Mouse (Mus musculus): Measurements from ENCODE around the gene Kcnt1. TPM values are rescaled to one million over a fixed set of nuclear protein-coding genes. Genes with fewer than 3 reads are reported as not detected.

Gene Kcnt1
- total and polyA plus RNA-seq, 3 experiments: 0.04 TPM; not detected in 2

DNA sequence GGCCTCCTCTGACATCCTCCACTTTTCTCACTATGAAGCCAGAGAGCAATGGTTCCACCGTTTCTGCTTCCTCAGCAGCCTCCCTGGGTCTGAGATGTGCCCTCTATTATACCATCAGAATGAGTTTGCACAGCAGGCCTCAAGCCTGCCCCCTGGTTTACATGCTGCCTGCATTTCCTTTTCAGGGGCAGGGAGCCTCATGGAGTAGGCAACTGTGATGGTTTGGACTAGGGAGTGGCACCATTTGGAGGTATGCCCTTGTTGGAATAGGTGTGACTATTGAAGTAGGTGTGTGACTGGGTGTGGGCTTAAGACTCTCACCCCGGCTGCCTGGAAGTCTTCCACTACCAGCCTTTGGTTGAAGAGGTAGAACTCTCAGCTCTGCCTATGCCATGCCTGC, 60.3 kb downstream of the Kcnt1 start:
- no peaks in the 10 kb centered on the region for H3K79me2 ChIP-seq (replicated peaks; ENCODE audit: control insufficient read depth, extremely low read depth, insufficient read depth, poor library complexity, severe bottlenecking)
- no peaks in the 10 kb centered on the region for H3K9me3 ChIP-seq (replicated peaks; ENCODE audit: low read length)
- no peak for TF ChIP-seq TCF12 (IDR thresholded peaks at IDR 0.05; ENCODE audit: low read depth, low read length)
- TF ChIP-seq BHLHE40 (IDR thresholded peaks at IDR 0.05; ENCODE audit: low read depth, low read length): no peak
- TF ChIP-seq NELFE (IDR thresholded peaks at IDR 0.05; ENCODE audit: low read depth, low read length): no peak
- no peak for TF ChIP-seq JUND (conservative IDR thresholded peaks at IDR 0.05; ENCODE audit: low read depth, low read length)
- TF ChIP-seq SIN3A (IDR thresholded peaks at IDR 0.05; ENCODE audit: low read length): no peak
- no peak for TF ChIP-seq USF1 (IDR thresholded peaks at IDR 0.05; ENCODE audit: low read depth, low read length)
- no peak overlapping the region for H3K27ac ChIP-seq (ENCODE audit: insufficient read depth, low read depth)
- peaks cover 10 to 42% of the 10 kb centered on the region in 2 experiments for H3K36me3 ChIP-seq (replicated peaks in 1 of 2; ENCODE audit: control insufficient read depth in 1 of 2, insufficient read depth in 1 of 2, low read length in 1 of 2)
- DNase-seq (ENCODE audit: extremely low read depth): no peak
- no peak overlapping the region for H3K4me3 ChIP-seq (replicated peaks in 1 of 3; ENCODE audit: low read depth in 2 of 3, low read length in 2 of 3, poor library complexity in 1 of 3)
- H3K9ac ChIP-seq (ENCODE audit: insufficient read depth, low read depth): no peak overlapping the region
- no peaks in the 10 kb centered on the region for H3K27me3 ChIP-seq (replicated peaks)
- no peaks in the 10 kb centered on the region for H3K4me1 ChIP-seq (ENCODE audit: control insufficient read depth in 1 of 2, insufficient read depth in 2 of 2)
- in situ Hi-C loops (cut with MboI; ENCODE audit: low pct_ligation_motif_present, low pct_unique_long_range_greater_than_20kb, low sequenced_read_pairs): no loop called here
- H3K4me2 ChIP-seq (ENCODE audit: insufficient read depth, low read depth, poor library complexity, severe bottlenecking): no peak overlapping the region
- dilution Hi-C loops (cut with MboI; ENCODE audit: extremely low pct_ligation_motif_present, extremely low pct_unique_long_range_greater_than_20kb, low sequenced_read_pairs): no loop called here

DNA sequence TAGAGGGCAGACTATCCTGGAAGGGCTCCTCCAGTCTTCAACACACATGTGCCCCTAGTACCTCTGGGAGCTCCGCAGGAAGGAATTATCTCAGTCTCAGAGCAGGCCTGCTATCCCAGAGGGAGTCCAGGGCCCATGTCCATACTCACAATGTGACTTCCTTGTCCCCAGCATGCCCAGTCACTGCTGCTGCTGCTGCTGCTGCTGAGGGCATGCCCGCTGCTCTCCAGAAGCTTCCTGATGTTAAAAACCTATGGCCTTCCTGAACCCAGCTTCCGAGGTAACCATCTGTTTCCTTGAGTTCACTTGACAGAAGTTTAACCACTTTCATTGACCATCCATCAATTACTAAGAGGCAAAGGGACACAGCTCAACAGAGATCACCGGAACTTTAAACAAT, 61.4 kb downstream of the Kcnt1 start:
- H3K27me3 ChIP-seq (replicated peaks): no peaks in the 10 kb centered on the region
- TF ChIP-seq USF1 (IDR thresholded peaks at IDR 0.05; ENCODE audit: low read depth, low read length) (no peak), MAFK (IDR thresholded peaks at IDR 0.05; ENCODE audit: insufficient replicate concordance, low read length) (no peak), NRF1 (IDR thresholded peaks at IDR 0.05; ENCODE audit: low read depth, low read length) (no peak), MEF2A (IDR thresholded peaks at IDR 0.05; ENCODE audit: borderline replicate concordance, low read depth, low read length) (no peak), SMC3 (IDR thresholded peaks at IDR 0.05; ENCODE audit: low read depth, low read length) (no peak), JUN (IDR thresholded peaks at IDR 0.05; ENCODE audit: insufficient read depth, low read depth, low read length) (no peak), KAT2A (IDR thresholded peaks at IDR 0.05; ENCODE audit: insufficient replicate concordance, low read length) (no peak), RAD21 (IDR thresholded peaks at IDR 0.05; ENCODE audit: low read depth, low read length) (no peak), PAX5 (IDR thresholded peaks at IDR 0.05; ENCODE audit: low read length) (no peak), ZNF384 (IDR thresholded peaks at IDR 0.05; ENCODE audit: low read depth, low read length) (no peak)
- dilution Hi-C loops (cut with MboI; ENCODE audit: extremely low pct_ligation_motif_present, extremely low pct_unique_long_range_greater_than_20kb, low sequenced_read_pairs) (no loop called here), in situ Hi-C loops (cut with MboI; ENCODE audit: low pct_ligation_motif_present, low pct_unique_long_range_greater_than_20kb, low sequenced_read_pairs) (no loop called here)
- no peak overlapping the region for H3K4me2 ChIP-seq (ENCODE audit: insufficient read depth, low read depth, poor library complexity, severe bottlenecking)
- no peak overlapping the region for H3K4me3 ChIP-seq (replicated peaks in 1 of 3; ENCODE audit: low read depth in 2 of 3, low read length in 2 of 3, poor library complexity in 1 of 3)
- no peaks in the 10 kb centered on the region for H3K9me3 ChIP-seq (replicated peaks; ENCODE audit: low read length)
- no peak overlapping the region for H3K27ac ChIP-seq (ENCODE audit: insufficient read depth, low read depth)
- peaks cover 18 to 49% of the 10 kb centered on the region in 2 experiments for H3K36me3 ChIP-seq (replicated peaks in 1 of 2; ENCODE audit: control insufficient read depth in 1 of 2, insufficient read depth in 1 of 2, low read length in 1 of 2)
- no peaks in the 10 kb centered on the region for H3K4me1 ChIP-seq (ENCODE audit: control insufficient read depth in 1 of 2, insufficient read depth in 2 of 2)
- H3K9ac ChIP-seq (ENCODE audit: insufficient read depth, low read depth): no peak overlapping the region
- DNase-seq (ENCODE audit: extremely low read depth): no peak
- H3K79me2 ChIP-seq (replicated peaks; ENCODE audit: control insufficient read depth, extremely low read depth, insufficient read depth, poor library complexity, severe bottlenecking): no peaks in the 10 kb centered on the region

All from CH12.LX (cell line).